Mouse (Mus musculus) gastrocnemius, postnatal 10 days (tissue): ENCODE measurements at regions not wholly inside any gene's neighbourhood (a gene's known extent, or its start where the extent isn't known, plus 50 kb on each side); places are given as distances from the start of the nearest gene placed in this dataset.

Experiments
- DNase-seq: peaks from one replicate; pipeline ENCODE4 v3.0.0; 2021; ENCODE audit warnings: mixed read lengths

DNA sequence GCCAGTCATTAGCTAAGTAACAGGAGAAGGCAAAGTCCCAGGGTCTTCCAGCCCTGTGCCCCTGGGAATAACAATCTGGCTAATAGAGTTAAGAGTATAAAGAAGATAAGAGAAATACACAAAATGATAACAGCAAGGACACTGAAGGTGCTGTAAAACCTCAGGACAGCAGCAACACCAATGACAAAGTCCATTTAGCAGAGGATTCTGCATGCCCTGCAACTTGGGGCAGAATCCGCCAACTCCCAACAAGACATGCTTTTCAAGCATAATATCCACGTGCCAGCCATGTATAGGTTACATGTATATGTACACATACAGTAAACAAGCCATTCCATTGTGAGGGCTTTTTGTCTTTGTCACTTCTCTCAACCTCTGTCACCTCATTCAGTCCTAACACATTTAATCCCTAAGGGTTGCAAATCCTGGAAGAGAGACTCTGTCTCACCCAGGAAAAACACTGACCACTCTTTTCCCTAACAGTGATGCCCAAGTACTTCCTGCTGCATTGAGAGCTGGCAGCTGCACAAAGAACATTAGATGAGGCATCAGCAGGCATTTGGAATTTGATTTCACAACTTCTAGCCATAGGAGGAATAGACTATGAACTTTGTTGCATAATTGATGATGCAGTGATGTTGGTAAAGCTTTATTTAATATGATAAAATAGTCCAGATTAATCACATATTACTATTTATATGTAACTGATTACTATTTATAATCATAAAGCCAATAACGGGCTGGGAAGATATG lies 105.8 kb upstream of the Slc4a7 start:
- no peak for DNase-seq

DNA sequence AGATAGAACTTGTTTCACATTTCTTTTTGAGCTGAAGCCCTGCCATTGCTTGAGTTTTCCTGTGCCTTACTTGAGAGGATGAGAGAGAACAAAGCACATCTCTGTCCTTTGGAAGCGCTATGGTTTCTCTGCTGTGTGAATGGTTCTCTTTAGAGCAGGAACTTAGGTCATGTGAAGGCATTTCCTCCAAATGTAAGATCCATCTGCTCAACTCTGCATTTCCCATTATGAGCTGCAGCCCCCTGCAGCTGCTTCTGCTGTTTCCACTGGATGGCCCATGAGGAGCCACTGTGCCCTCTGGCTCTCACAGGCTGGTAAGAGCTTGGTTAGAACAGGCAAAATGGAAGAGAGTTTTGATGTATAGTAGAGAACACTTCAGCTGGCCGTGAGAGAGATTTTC lies 102.5 kb upstream of the Slc4a7 start:
- no peak for DNase-seq

DNA sequence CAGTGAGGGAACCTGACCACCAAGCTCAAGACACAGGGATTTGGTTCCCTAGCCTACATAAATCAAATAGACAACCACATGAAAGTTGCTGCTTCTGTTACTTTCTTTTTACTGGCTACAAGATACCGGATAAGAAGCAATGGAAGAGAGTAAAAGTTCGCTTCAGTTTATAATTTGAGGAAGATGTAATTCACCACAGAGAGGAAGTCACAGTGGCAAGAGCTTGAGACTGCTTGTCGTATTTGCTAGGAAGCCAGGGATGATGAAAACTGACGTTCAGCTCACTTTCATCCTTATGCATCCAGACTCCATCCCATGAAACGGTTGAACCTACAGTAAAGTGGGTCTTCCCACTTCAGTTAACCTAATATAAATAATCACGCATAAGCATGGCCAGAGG lies 102.1 kb upstream of the Slc4a7 start:
- DNase-seq: no peak

DNA sequence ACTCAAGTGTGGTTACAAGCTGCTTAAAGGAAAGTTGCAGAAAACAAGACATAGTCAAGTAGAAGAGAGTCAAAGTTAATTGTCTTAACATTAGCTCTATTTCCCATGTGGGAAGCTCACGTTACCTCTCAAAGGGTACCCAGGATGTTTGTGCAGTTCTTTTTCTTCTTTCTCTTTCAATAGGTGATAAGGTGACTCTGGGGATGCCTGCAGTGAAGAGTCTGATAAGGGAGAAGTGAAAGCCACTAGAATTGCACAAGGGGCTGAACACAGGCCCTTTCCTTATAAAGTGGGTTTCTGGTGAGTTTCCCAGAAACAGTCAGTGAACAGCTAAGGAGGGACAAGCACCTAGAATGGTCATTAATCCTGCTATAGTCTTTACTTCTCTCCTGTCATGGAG lies 98.6 kb upstream of the Slc4a7 start:
- DNase-seq: no peak

DNA sequence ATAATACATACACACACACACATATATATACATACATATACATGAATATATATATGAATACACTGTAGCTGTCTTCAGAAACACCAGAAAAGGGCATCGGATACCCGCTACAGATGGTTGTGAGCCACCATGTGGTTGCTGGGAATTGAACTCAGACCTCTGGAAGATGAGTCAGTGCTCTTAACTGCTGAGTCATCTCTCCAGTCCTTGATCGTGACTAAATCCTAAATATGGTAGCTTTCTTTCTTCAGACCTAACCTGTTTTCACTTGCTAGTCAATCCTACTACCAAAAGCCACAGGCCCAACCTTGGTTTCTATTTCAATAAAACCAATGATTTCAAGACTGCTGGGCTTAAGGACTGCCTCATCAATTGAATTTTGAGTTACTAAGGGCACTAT lies 95.0 kb upstream of the Slc4a7 start:
- no peak for DNase-seq

DNA sequence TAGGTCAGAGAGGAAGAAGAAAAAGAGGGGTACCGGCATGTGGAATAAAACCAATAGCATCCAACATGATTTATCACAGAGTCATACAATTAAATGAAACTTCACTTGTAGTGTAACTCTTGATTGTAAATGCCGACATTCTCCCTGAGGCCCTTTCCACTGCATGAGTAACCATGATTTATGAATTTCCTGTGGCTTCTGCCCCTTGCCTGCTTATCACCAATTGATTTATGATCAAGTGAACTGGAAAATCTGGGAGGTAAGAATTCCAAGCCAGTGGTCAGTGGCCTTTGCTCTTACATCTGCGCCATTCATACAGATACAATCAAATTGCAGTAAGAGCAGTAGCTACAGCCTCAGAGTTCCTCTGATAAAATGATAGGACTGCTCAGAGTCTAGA lies 89.8 kb upstream of the Slc4a7 start:
- no peak for DNase-seq

DNA sequence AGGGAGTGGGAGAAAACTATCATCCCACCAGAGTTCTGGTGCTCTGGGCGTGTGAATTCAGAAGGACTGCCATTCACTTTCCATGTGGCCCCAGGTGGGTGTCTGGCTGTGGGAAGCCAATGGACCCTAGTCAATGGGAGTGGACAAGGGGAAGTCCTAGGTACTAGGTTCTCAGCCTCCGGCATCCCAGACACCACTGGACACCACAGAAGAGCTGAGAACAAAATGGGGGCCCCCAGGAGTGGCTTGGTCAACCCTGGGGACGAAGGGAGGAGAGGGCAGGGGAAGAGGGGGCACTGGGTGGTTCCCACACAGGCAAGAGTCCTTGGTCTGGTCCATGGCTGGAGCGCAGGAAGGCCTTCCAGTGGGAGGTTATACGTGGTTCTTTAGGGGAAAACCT lies 81.8 kb upstream of the Slc4a7 start:
- no peak for DNase-seq

DNA sequence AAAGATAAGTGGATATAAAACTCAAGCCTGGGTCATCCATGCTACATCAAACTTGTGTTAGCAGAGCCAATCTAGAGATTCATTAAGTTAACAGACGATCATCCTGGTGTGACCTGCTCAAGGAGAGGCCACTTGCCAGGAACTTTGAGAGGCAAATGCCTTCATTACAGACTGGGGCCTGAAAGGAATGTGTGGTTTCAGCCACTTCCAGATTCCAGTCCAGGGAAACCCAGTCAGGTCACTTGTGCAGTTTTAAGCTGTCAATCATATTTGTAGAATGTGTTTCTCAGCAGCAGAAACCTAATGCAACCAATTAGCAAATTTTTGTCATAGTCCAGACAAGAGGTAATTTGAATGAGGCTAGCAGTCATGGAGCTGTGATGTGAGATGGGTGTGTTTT lies 73.4 kb upstream of the Slc4a7 start:
- no peak for DNase-seq

DNA sequence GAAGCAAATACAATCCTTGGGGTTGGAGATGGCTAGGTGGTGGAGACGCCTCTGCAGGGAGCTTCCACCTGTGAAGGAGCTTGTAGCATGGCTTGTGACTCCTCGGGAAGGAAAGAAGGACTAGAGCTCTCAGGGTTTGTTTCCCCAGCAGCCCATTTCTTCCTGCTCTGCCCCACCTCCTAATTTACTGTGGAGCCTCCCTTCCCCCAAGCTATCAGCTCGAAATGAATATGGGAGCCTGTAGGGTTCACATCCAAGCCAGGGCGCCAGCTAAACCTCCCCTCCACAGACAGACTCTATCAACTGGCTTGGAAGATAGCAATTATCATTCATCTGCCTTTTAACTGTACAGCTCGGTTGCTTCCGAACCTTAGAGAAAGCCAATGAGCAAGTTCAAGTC lies 70.3 kb upstream of the Slc4a7 start:
- DNase-seq: no peak

DNA sequence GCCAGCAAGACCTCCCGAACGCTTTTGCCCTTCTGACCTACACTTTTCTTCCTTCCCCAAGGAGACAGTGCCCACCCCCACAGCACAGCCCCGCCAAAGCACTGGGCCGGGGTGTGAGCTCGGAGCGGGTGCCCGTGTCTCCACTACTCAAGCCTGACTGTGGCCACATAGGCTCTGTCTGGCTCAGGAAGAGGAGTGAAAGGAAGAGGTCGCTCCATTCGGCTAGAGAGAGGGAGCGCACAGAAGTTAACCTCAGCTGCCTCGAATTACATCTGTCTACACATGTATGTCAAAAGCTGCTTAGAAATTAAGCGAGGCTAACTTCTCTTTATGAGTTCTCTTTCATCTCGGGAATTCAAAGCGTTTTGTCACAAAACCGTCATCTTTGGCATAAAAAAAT lies 69.6 kb upstream of the Slc4a7 start:
- peak; percentile 10 for DNase-seq

DNA sequence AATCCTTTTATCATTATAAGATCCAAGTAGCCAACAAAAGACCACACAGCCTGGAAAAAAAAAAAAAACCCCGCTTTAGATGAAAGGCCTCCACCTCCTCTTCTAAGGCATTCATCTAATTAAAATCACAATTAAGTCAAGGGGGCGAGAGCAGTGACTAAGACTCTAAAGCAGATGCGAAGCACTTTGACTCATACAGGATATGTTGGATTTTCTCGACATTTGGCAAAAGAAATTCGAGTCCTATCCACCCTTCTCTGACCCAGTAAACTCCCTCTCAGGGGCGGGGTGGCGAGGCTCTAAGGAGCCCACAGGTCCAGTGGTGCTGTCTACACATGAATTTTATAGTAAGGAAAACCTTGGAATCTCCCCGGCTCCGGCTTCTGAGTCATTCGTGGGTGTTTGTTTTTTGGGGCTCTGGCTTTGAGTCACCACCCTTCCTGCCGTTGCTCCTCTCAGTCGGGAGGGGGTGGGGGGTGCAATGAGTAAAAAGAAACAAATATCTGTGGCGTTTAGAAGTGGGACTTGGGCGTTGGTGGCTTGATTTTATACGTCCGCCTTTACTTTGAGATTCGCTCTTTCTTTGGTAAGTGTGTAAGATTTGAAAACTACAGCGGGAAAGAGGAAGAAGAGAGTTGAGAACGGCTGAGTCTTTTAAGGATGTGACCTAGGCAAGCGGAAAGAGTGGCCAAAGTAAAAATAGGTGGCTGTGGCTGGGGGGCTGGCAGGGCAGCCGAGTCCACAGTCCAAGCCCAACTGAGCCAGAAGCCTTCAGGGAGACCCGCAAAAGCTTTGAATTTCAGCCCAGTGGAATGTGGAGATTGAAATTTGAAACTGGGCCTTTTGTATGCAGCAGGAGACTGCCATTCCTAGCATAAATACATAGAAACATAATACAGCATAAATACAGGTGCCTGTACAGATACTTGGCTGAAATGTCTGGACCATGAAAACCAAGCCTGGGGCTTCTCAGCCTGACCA lies 68.8 kb upstream of the Slc4a7 start:
- DNase-seq: peak; percentile 17

DNA sequence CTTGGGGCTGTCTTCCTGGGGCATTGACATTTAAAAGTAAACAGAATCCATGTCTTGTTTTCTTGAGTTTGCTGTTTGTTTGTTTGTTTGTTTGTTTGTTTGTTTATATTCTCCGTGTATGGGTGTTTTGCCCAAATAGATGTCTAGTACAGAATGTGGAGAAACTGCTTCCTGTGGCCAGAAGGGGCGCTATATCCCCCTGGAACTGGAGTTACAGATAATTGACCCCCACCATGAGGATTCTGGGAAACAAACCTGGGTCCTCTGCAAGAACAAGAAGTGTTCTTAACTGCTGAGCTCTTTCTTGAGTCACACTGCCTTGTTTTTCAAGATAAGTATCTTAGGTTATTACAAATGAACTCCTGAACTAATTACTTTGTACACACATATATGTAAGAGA lies 68.1 kb upstream of the Slc4a7 start:
- no peak for DNase-seq

DNA sequence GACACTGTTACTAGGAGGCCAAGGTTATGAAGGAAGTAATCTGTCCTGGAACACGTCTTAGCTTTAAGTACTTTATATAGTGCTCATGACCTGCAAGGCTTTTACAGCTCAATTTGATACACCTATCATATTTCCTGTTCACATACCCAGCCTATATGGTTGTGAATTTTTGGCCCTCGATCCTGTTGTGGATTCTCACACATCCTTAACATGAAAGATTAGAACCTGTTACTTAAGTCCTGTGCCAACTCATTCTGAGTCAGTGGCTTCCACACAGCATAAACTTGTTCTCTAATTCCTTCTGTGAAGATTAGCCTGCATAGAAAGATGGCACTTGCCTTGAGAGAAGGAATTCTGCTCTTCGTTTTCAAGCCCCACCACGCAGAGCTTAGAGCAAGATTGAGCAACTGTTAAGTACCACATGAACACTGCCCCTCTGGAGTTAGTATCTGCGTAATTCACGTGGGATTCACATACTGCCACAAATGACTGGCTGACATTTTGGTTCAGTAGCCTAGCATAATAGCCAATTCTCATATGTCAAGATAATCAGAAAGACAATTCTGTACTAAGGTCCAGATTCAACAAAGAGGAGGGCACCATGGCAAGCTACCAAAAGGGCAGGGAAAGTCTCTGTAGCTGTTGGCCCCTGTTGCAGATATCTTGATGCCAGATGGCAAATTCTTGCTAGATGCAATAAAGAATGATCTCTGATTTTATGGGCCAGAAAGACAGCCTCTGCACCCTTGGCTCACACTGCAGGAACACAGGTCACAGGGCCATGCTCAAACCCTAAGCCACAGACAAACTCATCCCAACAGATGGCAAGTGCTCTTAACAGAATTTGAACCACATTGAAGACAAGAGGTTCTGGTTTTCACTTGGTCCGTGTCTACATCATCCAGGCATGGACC lies 62.7 kb upstream of the Slc4a7 start:
- DNase-seq: no peak

DNA sequence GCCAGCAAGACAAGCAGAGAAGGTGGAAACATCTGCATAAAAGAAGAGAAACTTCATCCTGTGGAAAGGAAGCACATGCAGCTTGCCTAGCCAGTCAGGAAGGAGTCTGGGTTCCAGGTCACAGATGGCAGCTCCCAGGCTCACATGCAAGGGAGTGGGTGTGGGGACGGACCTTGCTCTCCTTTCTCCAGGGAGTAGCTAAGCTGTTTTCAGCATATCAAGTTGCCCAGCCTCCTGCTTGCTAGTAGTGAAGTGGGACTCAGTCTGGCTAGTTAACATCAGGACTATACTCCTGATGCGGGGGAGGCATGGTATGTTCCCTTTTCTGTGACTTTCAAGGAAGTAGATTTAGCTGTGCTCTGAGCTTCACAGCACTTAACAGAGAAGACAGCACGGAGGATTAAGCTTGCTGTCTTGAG lies 62.0 kb upstream of the Slc4a7 start:
- DNase-seq: no peak

DNA sequence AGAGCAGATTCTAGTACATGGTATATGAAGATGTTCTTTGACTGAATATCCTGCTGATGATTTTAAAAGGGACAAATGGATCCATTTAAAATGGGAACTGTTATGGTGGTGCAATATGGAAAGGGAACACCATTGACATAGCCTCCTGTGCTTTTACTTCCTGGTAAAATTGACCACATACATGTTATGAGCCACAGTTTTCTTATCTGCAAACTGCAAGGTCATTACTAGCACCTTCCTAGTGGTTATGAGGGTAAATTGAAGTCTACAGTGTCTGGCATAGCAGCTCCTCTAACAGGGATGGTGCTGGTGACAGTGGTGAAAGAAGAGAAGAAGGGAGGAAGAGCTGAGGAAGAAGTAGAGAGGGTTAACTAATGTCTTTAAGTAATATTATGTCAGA lies 61.5 kb upstream of the Slc4a7 start:
- DNase-seq: no peak

DNA sequence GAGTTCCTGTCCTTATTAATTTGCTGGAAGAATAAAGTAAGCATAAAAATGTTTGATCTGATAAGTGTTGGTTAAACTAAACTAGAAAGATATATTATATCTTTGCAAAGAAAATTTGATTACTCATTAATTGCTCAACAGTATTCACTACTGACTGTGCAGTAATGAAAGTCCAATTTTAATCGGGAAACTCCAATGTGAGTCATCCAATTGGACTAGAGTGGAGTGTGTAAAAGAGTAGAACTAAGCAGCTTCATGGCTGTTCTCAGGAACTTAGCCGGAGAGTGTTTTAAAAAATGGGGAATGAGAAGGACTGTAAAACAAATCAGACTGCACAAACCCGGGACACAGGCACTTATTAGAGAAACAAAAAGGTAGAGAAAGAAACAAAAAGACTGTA lies 58.5 kb upstream of the Slc4a7 start:
- no peak for DNase-seq

DNA sequence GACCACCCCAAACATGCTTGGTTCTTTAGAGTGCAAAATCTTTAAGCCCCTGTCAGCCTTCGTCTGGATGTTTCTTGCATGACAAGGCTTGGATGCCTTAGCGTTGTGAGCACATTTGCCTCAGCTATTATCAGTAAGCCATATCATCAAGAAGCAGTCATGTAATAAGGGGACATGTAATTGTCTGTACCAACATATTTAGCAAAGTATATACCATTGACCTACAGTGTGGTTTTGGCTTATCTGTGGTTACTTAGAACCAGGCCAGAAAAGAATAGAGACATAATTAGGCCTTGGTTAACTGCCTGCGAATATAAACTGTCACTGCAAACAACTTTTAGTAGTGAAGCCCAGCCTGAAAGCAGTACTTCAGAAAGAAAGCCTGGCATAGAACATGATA lies 57.0 kb upstream of the Slc4a7 start:
- no peak for DNase-seq
